Mouse (Mus musculus): ENCODE results near the gene Iyd. TPM values are rescaled to one million over a fixed set of nuclear protein-coding genes. Genes with fewer than 3 reads are reported as not detected.
A peak's percentile ranks its signal among the peaks of the same experiment; 100 is the strongest.

Iyd gene
- polyA plus RNA-seq, 1 experiment, result not detected

DNA sequence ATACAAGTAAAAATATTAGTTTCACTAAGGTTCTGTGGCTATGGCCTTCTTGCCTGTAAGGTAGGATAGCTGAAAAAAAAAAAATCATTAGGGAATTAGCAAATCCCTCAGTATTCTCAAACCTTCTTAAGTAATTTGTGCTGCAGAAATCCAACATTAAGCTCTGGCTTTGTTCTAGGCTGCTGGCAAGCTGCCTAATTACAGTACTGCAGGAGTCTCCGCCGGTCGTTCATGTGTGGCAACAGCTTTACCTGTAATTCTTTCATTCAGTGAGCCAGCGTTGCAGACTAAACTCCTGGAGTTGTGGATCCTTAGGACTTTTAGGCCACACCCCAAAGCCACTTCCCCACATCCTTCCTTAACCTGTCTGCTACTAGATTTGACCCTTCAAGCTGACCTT lies 10.2 kb upstream of the Iyd start:
- no peak overlapping the region for H3K4me3 ChIP-seq (replicated peaks; ENCODE audit: control insufficient read depth, low read depth, low read length)
- H3K4me1 ChIP-seq (ENCODE audit: control insufficient read depth, insufficient read depth, low read length), result no peaks in the 10 kb centered on the region
- WGBS, result 65% methylated on average over 4 of the region's 4 CpGs
- H3K27ac ChIP-seq (ENCODE audit: control insufficient read depth, insufficient read depth, low read depth, low read length, poor library complexity), result no peak overlapping the region
- TF ChIP-seq POLR2A (IDR thresholded peaks at IDR 0.05; ENCODE audit: borderline replicate concordance, control insufficient read depth, low read depth, low read length) (no peak), CTCF (IDR thresholded peaks at IDR 0.05; ENCODE audit: control insufficient read depth, insufficient read depth, low read length) (no peak)

DNA sequence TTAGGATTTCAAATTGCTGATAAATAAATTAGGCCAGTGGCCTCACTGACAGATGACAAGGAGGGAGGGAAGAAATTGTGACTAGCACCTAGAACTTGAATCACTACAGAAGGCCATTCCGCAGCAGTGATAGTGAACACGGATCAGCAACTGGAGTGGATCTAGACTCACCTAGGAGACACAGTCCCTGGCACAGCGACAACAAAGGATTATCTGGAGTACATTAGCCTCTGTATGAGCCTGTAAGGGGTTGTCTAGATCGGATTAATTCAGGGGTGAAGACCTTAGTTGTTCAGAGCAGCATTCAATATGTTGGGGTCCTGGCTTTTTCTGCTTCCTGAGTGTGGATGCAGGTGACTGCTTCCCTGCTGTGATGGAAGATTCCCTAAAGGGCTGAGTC lies 9.4 kb upstream of the Iyd start:
- no peaks in the 10 kb centered on the region for H3K4me1 ChIP-seq (ENCODE audit: control insufficient read depth, insufficient read depth, low read length)
- TF ChIP-seq CTCF (IDR thresholded peaks at IDR 0.05; ENCODE audit: control insufficient read depth, insufficient read depth, low read length) (no peak), POLR2A (IDR thresholded peaks at IDR 0.05; ENCODE audit: borderline replicate concordance, control insufficient read depth, low read depth, low read length) (no peak)
- whole genome bisulfite sequencing, result 79% methylated on average over 4 of the region's 4 CpGs

DNA sequence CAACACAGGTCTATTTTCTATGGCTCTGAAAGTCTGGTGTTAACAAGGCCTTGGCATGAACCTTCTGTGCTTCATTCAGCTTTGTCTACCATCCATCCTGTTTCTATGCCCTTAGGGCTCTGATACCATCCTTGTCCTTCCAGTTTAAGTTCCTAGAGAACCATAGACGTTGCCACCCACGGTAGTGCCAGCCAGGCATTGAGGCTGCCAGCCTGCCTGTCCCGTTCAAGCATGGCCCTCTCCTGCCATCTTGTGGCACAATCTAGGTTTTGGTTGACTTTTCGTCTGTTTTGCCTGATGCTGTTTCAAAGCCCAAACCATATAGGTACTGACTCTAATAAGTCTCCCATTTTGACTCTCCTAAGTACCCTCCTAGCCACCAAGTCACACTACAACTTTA lies 8.7 kb upstream of the Iyd start:
- TF ChIP-seq POLR2A (IDR thresholded peaks at IDR 0.05; ENCODE audit: borderline replicate concordance, control insufficient read depth, low read depth, low read length) (0 out of 2 replicates have a peak, but pooled peaks have one; percentile 11), CTCF (IDR thresholded peaks at IDR 0.05; ENCODE audit: control insufficient read depth, insufficient read depth, low read length) (peak; percentile 67)
- no peak overlapping the region for H3K27ac ChIP-seq (ENCODE audit: control insufficient read depth, insufficient read depth, low read depth, low read length, poor library complexity)
- 0% methylated on average over 4 of the region's 4 CpGs for WGBS
- H3K4me1 ChIP-seq (ENCODE audit: control insufficient read depth, insufficient read depth, low read length), result no peaks in the 10 kb centered on the region
- H3K4me3 ChIP-seq (replicated peaks; ENCODE audit: control insufficient read depth, low read depth, low read length), result no peak overlapping the region

More for the DNA sequence above, 9.4 kb upstream of the Iyd start:
- Histone ChIP-seq H3K4me3 (replicated peaks; ENCODE audit: control insufficient read depth, low read depth, low read length) (no peak overlapping the region), H3K27ac (ENCODE audit: control insufficient read depth, insufficient read depth, low read depth, low read length, poor library complexity) (no peak overlapping the region)

DNA sequence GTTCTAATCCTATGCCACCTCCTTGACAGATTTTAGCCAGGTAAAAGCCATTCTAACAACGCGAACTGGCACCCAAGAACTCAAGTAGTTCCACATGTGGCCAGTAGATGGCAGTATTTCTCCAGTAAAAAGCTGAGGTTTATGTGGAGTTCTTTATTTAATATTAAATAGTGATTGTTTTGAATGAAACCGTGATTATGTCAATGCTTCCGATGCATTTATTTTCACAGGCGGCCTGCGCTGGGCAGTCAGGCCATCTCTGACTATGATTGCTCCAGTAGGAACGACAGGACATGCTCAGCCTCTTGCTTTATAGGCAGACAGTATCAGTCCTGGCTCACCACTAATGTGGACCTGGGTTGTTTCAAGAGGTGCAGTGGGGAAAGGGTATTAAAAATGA lies 5.6 kb upstream of the Iyd start:
- TF ChIP-seq CTCF (IDR thresholded peaks at IDR 0.05; ENCODE audit: control insufficient read depth, insufficient read depth, low read length), result peak; percentile 20; the same call in 1 of the 2 replicates
- no peak for TF ChIP-seq POLR2A (IDR thresholded peaks at IDR 0.05; ENCODE audit: borderline replicate concordance, control insufficient read depth, low read depth, low read length)
- no peaks in the 10 kb centered on the region for H3K4me1 ChIP-seq (ENCODE audit: control insufficient read depth, insufficient read depth, low read length)

DNA sequence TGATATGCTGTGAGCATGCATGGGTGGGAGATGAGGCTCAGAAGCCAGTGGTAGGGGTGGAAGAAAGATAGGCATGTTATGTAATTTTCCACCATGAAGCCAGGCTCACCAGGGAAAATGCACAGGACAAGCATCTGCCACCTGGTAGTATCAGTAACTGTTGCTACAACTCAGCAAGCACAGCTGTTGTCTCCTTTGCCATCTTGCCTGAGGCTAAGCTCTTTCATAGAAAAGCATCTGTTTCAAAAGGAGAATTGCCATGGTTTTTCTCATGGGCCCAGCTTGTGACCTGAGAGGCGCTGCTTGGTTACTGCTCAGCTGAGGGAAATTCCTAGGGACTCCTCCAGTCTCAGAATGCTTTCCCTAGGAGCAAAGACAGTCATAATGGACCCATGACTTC lies 3.7 kb upstream of the Iyd start:
- 77% methylated on average over 1 of the region's 1 CpGs for WGBS
- Histone ChIP-seq H3K27ac (ENCODE audit: control insufficient read depth, insufficient read depth, low read depth, low read length, poor library complexity) (no peak overlapping the region), H3K4me3 (replicated peaks; ENCODE audit: control insufficient read depth, low read depth, low read length) (no peak overlapping the region), H3K4me1 (ENCODE audit: control insufficient read depth, insufficient read depth, low read length) (no peaks in the 10 kb centered on the region)
- TF ChIP-seq POLR2A (IDR thresholded peaks at IDR 0.05; ENCODE audit: borderline replicate concordance, control insufficient read depth, low read depth, low read length) (no peak), CTCF (IDR thresholded peaks at IDR 0.05; ENCODE audit: control insufficient read depth, insufficient read depth, low read length) (no peak)

More for the DNA sequence above, 5.6 kb upstream of the Iyd start:
- 4% methylated on average over 7 of the region's 7 CpGs for WGBS
- Histone ChIP-seq H3K4me3 (replicated peaks; ENCODE audit: control insufficient read depth, low read depth, low read length) (no peak overlapping the region), H3K27ac (ENCODE audit: control insufficient read depth, insufficient read depth, low read depth, low read length, poor library complexity) (no peak overlapping the region)

DNA sequence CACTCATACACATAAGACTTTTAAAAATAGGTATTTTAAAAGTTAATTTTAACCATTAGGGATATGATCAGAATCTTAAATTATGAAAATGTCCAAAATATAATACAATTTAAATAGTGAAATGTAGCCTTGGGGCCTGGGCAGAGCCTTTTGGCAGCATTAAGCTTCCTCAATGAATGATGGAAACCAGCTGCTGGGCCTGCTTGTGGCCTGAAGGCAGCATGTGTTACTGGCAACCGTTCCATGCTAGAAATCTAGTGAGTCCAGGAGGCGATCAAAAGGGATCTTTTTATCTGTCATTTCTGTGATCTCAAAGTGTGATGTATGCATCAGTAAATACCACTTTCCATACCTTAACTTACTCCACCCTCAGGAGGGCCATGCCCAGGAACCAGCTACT lies 9.3 kb downstream of the Iyd start:
- Histone ChIP-seq H3K4me1 (ENCODE audit: control insufficient read depth, insufficient read depth, low read length) (no peaks in the 10 kb centered on the region; the same call in 1 of the 2 replicates), H3K4me3 (replicated peaks; ENCODE audit: control insufficient read depth, low read depth, low read length) (no peak overlapping the region), H3K27ac (ENCODE audit: control insufficient read depth, insufficient read depth, low read depth, low read length, poor library complexity) (no peak overlapping the region)
- 78% methylated on average over 2 of the region's 2 CpGs for WGBS
- no peak for TF ChIP-seq CTCF (IDR thresholded peaks at IDR 0.05; ENCODE audit: control insufficient read depth, insufficient read depth, low read length)
- TF ChIP-seq POLR2A (IDR thresholded peaks at IDR 0.05; ENCODE audit: borderline replicate concordance, control insufficient read depth, low read depth, low read length), result no peak

DNA sequence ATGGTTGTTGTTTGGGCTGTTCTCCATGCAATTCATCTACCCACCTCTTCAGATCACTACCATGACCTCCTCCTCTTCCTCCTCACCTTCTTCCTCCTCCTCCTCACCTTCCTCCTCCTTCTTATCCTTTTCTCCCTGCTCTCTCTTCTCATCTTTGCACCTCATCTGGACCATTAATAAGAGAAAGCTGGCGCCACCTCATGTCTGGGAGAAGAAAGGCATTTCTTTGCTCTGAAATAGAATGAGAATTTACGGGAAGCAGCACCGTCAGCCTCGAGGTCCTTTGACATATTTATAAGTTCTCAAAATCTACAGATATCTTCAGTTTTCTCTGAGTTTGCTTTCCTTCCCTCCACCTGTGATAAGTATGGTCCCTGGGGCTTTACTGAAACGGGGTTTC lies 15.1 kb downstream of the Iyd start:
- 39% methylated on average over 5 of the region's 5 CpGs for WGBS
- no peaks in the 10 kb centered on the region; the same call in 1 of the 2 replicates for H3K4me1 ChIP-seq (ENCODE audit: control insufficient read depth, insufficient read depth, low read length)
- H3K27ac ChIP-seq (ENCODE audit: control insufficient read depth, insufficient read depth, low read depth, low read length, poor library complexity), result no peak overlapping the region
- TF ChIP-seq CTCF (IDR thresholded peaks at IDR 0.05; ENCODE audit: control insufficient read depth, insufficient read depth, low read length), result no peak
- no peak for TF ChIP-seq POLR2A (IDR thresholded peaks at IDR 0.05; ENCODE audit: borderline replicate concordance, control insufficient read depth, low read depth, low read length)
- no peak overlapping the region for H3K4me3 ChIP-seq (replicated peaks; ENCODE audit: control insufficient read depth, low read depth, low read length)

DNA sequence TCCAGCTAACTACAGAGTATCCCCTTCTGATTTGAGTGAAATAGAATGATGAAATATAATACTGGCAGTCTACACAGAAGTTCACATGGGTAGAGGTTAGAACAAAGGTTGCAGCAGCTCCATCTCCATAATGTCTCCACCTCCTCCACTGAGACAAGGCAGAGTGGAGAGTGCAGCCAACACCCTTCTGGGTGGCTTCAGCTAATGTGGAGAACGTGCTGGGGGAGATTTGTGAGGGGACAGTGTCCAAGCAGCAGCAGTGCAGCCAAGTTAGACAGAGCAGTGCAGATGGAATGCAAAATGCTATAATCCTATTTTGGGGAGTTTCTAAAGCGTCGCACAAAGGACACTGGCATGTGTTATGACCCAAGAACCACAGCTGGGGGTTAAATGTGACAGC lies 16.5 kb downstream of the Iyd start:
- Histone ChIP-seq H3K4me1 (ENCODE audit: control insufficient read depth, insufficient read depth, low read length) (no peaks in the 10 kb centered on the region; the same call in 1 of the 2 replicates), H3K4me3 (replicated peaks; ENCODE audit: control insufficient read depth, low read depth, low read length) (no peak overlapping the region), H3K27ac (ENCODE audit: control insufficient read depth, insufficient read depth, low read depth, low read length, poor library complexity) (no peak overlapping the region)
- TF ChIP-seq POLR2A (IDR thresholded peaks at IDR 0.05; ENCODE audit: borderline replicate concordance, control insufficient read depth, low read depth, low read length), result no peak
- no peak for TF ChIP-seq CTCF (IDR thresholded peaks at IDR 0.05; ENCODE audit: control insufficient read depth, insufficient read depth, low read length)
- WGBS, result 81% methylated on average over 3 of the region's 3 CpGs

DNA sequence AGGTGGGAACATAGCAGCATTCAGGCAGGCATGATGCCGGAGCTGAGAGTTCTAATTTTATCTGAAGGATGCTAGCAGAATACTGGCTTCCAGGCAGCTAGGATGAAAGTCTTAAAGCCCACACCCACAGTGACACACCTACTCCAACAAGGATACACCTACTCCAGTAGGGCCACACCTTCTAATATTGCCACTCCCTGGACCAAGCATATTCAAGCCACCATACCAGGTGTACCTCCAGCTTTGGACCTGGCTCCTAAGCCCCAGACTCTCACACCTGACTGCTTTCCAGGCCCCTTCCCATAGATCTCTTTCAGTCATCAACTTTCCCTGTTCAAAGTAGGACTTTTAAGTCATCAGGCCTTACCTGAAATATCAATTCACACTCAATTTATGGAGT lies 19.1 kb downstream of the Iyd start:
- Histone ChIP-seq H3K4me1 (ENCODE audit: control insufficient read depth, insufficient read depth, low read length) (no peaks in the 10 kb centered on the region), H3K27ac (ENCODE audit: control insufficient read depth, insufficient read depth, low read depth, low read length, poor library complexity) (no peak overlapping the region), H3K4me3 (replicated peaks; ENCODE audit: control insufficient read depth, low read depth, low read length) (no peak overlapping the region)
- 79% methylated on average over 1 of the region's 1 CpGs for WGBS
- TF ChIP-seq POLR2A (IDR thresholded peaks at IDR 0.05; ENCODE audit: borderline replicate concordance, control insufficient read depth, low read depth, low read length) (no peak), CTCF (IDR thresholded peaks at IDR 0.05; ENCODE audit: control insufficient read depth, insufficient read depth, low read length) (no peak)
